Mouse (Mus musculus): ENCODE measurements around the gene Smim13.
A peak's percentile ranks its signal among the peaks of the same experiment; 100 is the strongest.
"Not testable (repeated sequence)": the region's sequence is repeated elsewhere in the genome, so short reads cannot be mapped to it uniquely, and the experiment has no call there.

The Smim13 gene

DNA sequence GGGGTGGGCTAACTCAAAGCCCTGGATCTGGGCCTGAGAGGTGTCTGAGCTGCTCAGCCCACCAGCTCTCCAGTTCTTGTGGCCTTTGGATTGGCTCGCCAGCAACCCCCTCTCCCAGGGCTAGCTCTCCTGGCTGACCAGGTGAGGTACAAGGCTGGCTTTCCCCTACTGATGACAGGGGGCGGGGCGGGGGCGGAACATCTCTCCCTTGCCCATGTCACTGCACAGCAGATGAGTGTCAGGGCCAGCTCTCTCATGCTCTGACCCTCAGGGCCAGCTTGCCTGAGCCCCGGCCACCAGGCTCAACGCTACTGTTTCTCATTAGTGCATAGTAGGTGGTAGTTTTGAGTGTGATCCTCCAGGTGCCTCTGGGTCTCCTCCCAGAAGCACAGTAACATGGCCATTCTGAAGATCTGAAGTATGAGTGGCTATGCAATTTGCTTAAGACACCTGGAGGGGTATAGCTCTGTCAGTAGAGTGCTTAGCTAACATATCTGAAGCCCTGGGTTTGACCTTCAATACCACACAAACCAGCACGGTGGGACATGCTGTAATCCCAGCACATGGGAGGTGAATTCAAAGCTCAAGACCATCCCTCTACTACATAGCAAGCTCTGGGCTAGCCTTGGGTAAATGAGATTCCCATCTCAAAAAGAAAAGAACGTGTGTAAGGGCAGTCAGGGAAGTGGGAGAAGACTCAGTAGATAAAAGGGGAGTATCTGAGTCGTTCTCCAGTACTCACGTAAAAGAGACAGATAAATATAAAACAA is 11.4 kb upstream of the Smim13 start:
- DNase-seq: no peak

DNA sequence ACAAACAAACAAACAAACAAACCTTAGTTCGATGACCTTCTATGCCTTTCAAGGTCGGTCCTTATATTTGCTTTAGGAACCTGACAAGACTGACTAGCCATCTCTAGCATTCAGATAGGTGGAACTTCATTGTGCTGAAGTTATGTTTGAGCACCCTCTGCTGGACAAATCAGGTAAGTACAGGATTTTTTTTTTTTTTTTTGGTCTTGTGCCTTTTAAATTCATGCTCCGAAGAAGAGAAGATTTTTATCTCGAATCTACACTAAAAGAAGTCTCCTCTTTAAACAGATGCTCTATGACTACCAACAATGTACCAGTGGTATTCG is 10.9 kb upstream of the Smim13 start:
- DNase-seq: no peak

DNA sequence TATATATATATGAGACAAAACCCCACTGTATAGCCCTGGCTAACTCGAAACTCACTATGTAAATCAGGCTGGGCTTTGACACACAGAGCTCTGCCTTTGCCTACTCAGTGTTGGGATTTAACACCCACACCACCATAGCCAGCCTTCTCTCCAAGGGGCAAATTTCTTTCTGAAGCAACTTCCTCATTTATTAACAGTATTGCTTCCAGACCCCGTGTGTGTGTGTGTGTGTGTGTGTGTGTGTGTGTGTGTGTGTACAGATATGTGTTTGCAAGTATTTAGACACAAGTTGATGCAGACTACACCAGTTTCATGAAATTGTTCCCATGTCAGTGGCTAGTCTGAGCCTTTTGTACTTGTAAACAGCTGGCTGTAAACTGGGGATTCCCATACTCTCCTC is 8.1 kb upstream of the Smim13 start:
- DNase-seq: no peak

DNA sequence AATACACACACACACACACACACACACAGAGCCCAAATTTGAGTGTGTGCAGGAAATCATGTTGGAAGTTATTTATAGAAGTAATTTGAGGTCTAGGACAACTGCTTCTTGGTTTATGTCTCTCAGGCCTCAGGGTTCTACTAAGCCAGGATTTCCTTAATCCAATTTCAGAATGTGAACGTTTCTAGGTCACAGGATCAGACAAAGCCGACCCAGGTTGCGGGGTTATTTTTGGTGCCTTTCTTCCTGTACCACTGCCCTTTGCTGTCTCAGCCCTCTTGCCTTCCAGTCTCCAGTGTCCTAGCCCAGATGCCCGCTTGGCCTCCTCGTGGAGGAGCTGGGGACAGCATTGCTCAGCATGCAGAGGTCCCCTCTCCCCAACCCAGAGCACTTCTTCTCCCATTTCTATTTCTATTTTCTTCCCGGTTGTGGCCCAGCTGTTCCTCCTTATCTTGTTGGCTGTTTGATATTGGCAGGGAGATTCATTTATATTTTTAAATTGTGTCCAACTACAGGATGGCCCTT is 5.3 kb upstream of the Smim13 start:
- DNase-seq: no peak

DNA sequence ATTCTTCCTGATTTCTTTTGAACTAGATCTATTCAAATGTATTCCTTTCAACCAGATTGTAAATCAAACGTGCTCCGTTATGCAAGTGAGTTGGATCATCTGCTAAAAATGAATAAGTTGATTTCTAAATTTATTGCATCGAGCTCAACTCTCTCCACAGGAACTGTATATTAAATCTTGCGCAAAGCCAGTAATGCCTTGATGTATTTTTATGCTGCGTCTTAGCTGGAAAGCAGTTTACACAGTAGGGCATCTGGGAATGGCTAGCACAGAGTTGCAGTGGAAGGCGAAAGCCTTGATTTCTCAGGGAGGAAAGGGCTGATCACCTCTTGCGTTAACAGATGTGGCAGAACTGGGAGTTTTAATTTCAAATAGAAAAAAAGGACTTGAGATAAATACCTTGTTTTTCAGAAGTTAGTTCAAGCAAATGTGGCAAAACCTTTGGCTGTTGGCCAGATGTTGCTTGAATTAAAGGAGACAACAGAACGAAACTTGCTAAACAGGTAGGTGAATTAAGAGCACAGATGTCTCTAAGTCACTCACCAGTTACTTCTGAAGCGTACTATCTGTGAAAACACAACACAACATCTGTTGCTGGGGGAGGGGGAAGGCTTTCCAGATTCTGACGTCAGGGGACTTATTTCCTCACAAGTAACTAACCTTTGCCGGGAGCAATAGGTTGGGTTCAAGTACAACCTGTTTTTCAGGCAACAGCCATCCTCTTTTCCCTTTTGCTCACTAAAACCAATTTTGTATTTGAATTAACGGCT is 708 bp upstream of the Smim13 start:
- DNase-seq: peak; percentile 28

DNA sequence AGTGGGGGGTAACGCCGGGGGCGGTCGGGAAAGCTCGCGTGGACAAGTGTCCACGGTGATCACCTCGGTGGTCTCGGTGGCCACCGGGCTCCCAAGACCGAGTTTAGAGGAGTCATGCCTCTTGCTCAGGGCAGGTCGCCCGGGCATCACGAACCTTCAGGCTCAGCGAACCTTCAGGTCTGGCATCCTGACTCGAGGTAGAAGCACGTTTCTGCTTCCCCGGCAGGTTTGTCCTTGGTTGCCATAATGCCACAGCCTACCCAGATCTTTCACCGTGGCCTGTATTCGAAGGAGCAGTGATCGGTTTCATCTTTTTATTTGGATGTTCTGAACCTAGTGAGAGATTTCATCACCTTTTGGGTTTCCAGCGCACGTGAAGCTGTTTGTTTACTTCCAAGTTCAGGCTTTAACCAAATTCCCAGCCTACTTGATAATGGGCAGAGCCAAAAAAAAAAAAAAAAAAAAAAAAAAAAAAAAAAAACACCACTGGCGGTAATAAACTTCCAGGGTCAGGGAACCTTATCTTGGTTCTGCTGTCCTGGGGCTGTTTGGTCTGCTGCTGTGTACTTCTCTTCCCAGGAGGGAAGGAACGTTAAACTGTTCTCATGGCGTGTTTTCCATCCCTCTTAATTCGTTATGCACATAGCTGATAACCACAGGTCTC is 806 bp downstream of the Smim13 start:
- DNase-seq: no peak

DNA sequence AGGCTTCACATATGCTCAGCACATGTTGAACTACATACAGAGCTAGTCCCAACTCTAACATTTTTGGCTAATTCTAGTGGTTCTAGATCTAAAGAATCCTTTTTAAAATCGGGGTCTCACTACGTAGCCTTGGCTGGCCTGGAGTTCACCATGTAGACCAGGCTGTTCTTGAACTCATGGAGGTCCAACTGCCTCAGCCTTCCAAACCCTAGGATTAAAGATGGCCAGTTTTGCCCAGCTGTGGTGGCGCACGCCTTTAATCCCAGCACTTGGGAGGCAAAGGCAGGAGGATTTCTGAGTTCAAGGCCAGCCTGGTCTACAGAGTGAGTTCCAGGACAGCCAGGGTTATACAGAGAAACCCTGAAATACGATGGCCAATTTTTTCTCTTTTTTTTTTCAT is 1.6 kb downstream of the Smim13 start:
- not testable (repeated sequence) for DNase-seq

DNA sequence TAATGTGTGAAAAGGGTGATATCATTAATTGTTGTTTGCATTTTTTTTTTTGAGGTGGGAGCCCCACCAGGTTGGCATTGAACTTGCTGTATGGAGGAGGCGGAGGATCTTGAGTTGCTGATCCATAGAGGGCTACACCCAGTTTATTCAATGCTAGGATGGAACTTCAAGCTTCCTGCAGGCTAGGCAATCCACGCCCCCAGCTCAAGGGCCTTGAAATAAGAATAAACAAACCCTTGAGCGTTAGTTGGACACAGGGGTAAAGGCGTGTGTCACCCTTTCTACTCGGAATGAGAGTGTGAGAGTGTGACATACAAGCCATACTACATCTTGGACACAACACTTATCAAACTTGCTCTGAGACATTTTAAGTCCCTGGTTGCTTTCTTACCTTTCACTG is 2.0 kb downstream of the Smim13 start:
- no peak for DNase-seq

DNA sequence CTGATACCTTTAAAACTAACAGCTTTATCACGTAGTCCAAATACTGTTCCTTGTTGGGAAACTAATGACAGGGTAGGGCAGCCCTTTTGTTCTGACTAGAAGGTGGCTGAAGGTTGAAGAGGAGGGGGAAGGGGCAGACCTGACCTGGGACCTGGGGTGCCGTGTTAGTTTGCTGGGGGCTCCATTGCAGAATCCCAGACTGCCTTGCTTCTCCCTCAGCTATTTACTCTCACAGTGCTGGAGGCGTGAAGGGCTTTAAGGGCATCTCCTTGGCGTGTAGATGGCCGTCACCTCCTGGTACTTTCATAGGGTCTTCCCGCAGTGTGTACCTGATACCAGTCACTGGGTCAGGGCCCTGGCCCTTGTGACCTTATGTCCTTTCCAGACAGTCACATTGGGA is 2.5 kb downstream of the Smim13 start:
- no peak for DNase-seq

DNA sequence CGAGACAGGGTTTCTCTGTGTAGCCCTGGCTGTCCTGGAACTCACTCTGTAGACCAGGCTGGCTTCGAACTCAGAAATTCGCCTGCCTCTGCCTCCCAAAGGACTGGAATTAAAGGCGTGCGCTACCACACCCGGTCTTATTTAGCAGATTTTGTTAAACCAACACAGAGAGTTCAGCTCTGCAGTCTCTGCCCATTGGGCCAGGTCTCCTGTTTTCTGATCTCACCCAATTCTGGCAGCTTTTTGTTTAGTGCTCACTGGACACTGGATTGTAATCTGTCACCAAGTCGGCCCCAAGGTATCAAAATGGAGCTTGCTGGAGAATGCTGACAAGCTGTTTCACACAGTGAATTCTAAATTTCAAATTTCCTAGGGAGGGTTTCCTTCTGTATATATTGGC is 3.1 kb downstream of the Smim13 start:
- DNase-seq: no peak

DNA sequence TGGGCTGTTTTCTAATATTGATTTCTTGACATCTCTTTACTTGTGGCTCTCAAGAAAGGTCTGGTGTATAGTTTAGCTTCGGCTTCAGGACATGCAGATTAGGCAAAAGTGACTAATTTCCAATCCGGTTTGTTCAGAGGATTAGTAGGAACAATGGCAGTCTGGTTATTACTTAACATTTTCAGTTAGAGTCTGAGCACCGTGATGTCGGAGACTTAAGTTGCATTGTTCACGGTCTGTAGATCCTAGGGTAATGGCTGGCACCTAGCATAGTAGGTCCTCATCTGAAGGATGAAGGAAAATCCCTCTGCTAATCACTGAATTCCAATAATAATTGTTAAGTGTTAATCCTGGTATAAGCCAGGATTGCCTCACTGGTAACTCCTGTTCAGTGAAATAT is 6.5 kb downstream of the Smim13 start:
- DNase-seq: no peak

DNA sequence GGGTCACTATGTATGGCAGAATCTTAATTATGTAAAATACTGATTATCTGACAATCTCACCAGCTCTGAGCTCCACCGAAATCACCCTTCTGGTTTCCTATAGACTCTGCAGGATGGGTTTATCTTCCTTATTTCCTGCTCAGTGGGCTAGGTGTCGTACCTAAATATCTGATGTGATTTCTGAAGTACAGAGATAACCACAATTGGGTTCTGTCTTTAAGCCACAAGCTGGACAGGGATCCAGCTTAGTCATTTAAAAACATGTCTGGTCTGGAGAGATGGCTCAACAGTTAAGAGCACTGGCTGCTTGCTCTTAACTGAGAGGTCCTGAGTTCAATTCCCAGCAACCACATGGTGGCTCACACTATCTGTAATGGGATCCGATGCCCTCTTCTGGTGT is 7.3 kb downstream of the Smim13 start:
- DNase-seq: no peak

DNA sequence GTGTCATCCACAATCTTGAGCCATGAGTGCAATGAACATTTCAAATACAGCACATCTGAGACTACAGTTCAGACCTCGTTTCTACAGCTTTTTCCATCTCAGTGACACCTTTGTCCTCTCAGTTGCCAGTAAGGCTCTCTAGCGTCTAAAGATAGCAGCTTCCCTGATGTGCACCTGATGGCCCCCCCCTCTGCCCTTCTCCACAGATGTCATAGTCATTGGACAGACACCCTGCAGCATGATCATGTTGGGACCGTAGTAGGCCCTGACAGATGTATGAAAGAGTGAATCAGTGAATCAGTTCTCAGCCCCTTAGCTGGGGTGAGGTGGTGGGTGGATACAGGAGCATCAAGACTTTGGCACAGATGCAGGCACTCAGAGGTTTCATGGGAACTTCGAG is 8.2 kb downstream of the Smim13 start:
- no peak for DNase-seq

DNA sequence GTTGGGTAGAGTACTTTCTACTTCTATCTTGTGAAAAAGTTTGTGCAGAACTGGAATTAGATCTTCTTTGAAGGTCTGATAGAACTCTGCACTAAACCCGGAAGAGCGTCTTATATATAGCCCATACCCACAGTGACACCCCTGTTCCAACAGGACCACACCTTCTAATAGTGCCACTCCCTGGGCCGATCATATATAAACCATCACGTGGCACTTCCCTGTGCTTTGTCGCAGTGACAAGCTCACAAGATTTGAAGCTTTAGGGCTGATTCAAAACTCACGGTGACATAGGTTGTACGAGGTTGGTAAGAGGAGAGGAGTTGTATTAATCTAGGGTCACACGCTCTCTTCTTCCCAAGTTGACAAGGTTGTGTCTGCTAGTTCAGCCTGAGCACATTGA is 12.0 kb downstream of the Smim13 start:
- not testable (repeated sequence) for DNase-seq

DNA sequence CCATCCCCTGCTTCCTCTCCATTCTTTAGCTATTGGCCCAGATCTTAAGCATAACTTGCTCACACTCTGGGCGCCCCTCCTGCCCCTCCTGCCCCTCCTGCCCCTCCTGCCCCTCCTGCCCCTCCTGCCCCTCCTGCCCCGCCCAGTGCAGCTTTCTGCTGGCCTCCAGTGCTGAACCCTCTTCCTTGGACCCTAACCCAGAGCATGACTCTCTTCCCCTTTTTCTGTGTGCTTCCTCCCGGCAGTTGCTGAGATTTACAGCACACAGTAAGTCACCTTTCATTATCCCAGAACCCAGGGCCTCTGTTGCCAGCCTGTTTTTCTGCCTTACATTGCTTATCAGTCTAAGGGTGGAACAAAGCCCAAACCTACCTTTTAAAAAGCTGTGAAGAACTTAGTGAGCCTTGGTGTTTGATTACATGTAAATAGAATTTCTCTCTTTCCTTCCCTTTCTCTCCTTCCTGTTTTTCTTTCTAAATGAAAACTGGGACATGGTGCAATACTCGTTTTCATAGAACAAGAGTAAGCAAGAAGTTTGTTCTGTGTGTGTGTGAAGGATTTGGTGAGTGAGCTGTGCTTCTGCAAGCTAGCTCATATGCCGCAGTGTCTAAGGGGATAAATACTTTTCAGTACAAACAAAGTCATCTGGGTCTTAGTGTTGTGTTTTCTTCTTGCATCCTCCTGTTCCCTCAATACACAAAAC is 13.8 kb downstream of the Smim13 start:
- no peak for DNase-seq

DNA sequence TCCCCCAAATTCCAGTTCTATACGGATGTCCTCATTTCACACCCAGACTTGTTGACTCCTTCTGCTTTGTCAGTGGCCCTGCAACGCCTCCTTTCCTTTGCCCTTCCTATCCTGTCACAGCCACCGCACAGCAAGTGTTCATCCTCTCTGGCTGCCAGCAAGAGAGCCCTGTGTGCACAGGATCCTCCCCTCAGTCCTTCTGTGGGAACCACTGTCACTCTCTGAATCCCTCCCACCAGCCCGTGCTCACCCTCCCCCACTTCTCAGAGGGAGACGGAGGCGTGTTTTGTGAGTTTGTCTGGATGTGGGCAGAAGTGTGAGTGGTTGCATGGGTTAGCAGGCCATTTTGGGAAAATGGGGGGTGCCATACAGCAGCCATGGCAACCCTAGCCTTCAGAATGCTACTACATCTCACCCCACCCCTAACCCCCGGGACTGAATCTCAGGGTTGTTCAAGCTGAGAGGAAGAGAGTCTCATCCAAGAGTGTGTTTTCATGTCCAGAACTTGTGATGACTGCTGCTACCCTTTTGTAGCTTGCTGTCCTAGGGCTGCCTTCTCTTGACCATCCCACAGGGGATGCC is 18.3 kb downstream of the Smim13 start:
- DNase-seq: peak; percentile 33

DNA sequence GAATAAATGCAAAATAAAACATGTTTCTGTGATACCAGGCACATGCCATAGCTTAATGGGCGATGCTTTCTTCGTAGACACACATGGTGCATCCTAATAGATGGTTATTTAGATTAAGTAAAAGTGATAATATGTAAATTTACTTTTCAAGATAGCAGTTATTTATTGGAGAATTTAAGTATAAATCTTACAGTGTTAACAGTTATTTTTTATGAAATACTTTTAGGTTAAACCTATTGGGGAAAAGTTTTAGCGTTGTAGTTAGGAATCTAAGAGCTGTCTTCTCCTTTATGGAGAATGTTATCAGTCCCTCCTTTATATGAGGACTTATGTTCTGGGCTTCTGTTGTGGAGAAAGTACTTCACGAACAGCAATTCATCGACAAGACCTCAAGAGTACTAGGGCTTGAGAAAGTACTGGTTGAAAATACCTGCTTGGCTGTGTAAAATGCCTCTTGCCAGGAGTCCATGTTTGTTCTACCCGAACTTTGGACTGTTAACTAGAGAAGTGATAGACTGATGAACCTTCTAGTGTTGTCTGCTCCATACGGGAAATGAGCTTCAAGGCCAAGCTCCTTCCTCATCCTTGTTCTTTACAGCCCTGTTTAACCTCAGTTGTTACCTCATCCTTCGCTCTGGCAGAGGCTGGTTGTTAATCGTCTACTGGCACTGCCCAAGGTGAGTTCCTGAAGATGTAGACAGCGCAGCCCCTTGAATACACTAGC is 24.4 kb downstream of the Smim13 start, which contains the start of gene Gm17364:
TSS of gene Gm17364 (minus strand) at position 51 of the 724 bp plus-strand sequence.
- no peak for DNase-seq

DNA sequence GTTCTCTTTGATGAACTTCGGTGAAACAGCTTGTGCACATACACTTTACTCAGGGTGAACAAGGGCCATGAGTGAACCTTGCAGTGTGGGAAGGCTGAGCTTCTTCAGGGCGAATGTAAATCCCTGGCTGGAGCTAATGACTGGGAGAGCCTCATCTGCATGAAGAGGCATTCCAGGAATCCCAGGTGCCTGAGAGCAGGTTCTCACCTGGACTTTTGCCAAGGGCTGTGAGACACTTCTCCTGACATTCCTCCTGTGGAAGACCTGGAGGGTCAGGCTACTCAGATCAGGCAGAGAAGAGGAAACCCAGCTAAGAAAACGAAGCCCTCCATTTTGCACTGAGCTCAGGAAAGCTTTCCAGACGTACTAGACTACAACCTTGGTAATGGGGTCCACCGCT is 31.1 kb downstream of the Smim13 start:
- no peak for DNase-seq

DNA sequence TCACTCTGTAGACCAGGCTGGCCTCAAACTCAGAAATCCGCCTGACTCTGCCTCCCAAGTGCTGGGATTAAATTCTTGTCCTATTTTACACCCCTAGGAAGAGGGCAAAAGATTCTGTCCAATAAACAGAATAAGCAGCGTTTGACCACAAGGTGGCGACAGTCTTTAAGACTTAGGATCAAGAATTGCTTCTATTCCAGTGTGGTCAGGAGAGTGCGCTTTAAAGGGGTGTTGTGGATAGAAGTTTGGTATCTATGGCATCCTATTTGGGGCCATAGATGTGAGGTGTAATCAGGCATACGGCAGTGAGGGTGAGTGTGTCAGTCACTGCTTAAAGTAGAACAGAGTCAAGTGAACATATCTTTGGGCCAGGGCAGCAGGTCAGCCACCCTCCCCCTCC is 33.6 kb downstream of the Smim13 start:
- peak; percentile 78 for DNase-seq

DNA sequence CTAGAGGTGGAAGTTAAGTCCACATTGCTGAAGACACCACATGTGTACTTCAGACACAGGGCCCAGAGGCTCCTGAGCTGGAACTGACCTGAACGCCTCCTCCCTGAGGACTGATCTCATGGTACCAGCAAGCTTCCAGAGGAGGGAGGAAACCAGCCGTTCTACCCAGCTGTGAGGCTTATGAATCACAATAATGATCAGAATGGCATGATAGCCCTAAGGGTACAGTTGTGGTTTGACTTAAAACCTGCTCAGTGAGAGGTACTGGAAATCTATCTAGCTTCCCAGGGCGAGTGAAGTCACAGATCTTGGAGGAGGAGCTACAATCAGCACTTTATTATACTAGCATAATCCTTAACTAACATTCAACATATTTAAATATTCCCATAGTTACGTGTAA is 35.8 kb downstream of the Smim13 start:
- DNase-seq: no peak

DNA sequence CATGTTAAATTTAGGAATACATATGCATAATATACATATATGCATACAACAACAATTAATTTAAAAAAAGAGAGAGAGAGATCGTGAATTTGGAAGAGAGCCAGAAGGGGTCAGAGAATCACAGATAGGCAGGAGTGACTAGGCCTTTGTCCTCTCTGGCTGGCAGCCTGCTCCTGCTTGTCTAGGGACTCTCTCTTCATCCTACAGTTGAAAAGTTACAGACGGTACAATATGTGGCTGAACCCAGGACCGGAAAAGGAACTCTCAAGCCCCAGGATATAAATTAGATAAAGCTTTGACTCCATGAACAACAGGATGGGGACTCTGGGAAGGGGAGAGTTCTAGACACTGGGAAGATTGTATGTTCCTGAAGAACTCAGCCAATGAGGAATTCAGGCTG is 36.6 kb downstream of the Smim13 start:
- no peak for DNase-seq

DNA sequence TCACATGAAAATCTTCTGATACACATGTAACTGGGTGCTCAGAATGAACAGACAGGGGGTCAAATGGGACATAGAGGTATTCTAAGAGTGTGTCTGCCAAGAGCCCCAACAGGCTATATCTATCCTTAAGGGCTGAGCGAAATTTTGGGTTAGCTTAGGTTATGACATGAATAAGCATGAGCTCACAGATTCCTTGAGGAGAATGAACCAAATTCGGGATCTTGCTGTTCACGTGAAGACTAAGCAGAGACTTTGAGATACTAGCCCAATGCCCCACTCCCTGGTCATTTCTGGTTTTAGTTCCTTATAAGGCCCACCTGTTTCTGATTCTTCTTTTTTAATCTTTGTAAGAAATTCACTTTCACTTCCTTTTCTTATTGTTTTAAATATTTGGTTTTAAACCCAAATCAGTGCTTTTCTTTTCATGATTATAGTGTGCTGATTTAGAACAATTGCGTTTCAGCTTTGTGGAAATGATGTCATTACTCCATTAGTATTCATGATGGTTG is 41.9 kb downstream of the Smim13 start:
- DNase-seq: no peak
